Mouse (Mus musculus) myocyte (in vitro differentiated cells): ENCODE data around the gene Cd81.

Experiments used
- E2F4 ChIP-seq: IDR thresholded peaks from one replicate; pipeline ENCODE4 v1.6.1; 2011; ENCODE audit warnings: mild to moderate bottlenecking, control low read depth, moderate library complexity; ENCODE audit not compliant: insufficient read depth
- MAX ChIP-seq: IDR thresholded peaks from one replicate; pipeline ENCODE4 v1.6.1; 2011; ENCODE audit warnings: low read depth, mild to moderate bottlenecking, control low read depth
- MYOG ChIP-seq, 3 experiments: IDR thresholded peaks; one replicate each; pipeline ENCODE4 v1.6.1; 2011; ENCODE audit warnings: control low read depth in 2 of 3, low read depth in 2 of 3, mild to moderate bottlenecking in 2 of 3; ENCODE audit not compliant: insufficient read length in 2 of 3, control insufficient read depth in 1 of 3, insufficient read depth in 1 of 3
- POLR2A ChIP-seq: IDR thresholded peaks from one replicate; pipeline ENCODE4 v1.6.1; 2011; ENCODE audit warnings: low read depth, mild to moderate bottlenecking, control low read depth, moderate library complexity; ENCODE audit not compliant: insufficient read length
- SRF ChIP-seq: IDR thresholded peaks from one replicate; pipeline ENCODE4 v1.6.1; 2011; ENCODE audit warnings: low read depth; ENCODE audit not compliant: control insufficient read depth, insufficient read length
- TCF12 ChIP-seq: IDR thresholded peaks from one replicate; pipeline ENCODE4 v1.6.1; 2011; ENCODE audit warnings: mild to moderate bottlenecking, control low read depth; ENCODE audit not compliant: poor library complexity, insufficient read depth, severe bottlenecking
- USF1 ChIP-seq: IDR thresholded peaks from one replicate; pipeline ENCODE4 v1.6.1; 2011; ENCODE audit warnings: low read depth, mild to moderate bottlenecking, control low read depth, moderate library complexity

DNA sequence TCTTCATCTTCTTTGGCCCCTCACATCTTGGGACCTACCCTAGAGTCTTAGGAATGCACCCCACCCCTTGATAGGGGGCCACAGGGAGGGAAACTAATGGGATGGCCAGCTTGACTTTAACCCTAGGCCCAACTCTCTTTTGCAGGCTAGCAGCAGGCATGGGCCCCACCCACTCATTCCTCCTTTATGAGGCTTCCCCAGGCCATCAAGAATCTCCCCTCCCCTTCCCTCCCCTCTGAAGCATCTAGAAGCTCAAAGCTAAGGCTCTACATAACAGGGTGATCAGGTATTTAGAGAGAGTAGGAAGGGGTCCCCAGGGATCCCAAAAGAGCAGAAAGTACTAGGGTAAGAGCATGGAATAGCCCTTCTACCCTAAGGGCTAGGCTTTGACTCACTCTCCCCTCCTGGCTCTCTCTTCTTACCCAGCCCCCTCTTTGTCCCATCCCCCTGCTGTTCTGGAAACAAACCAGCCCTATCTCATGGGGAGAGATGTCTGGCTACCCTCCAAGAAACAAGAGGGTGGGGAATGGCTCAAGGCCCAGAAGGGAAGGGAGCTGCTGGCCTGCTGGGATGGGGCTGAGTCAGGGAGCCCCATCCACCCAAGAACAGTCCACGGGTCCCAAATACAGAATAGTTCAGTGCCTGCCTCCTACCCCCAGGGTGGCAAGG lies 36.6 kb upstream of the Cd81 start:
- no peak for TF ChIP-seq POLR2A
- no peak for TF ChIP-seq MYOG (IDR thresholded peaks at IDR 0.05; ENCODE audit: control insufficient read depth in 1 of 3, insufficient read depth in 1 of 3, insufficient read length in 2 of 3, low read depth in 2 of 3)
- no peak for TF ChIP-seq USF1
- TF ChIP-seq TCF12: no peak
- TF ChIP-seq MAX: no peak
- TF ChIP-seq SRF: no peak
- TF ChIP-seq E2F4: no peak
